Mouse (Mus musculus) gastrocnemius, adult 2 months (tissue): ENCODE results near the gene Pygb. TPM values are rescaled to one million over a fixed set of nuclear protein-coding genes. Genes with fewer than 3 reads are reported as not detected.
A peak's percentile ranks its signal among the peaks of the same experiment; 100 is the strongest.

ENCODE experiments used
- DNase-seq: peaks from one replicate; pipeline ENCODE4 v3.0.0; 2022
- H3K27ac ChIP-seq: fragments of 200-600 bp; 2 replicates; pipeline ENCODE4 v1.8.1; 2022; ENCODE audit warnings: mild to moderate bottlenecking
- H3K4me3 ChIP-seq: fragments of 200-600 bp; 2 replicates; pipeline ENCODE4 v1.8.1; 2022; ENCODE audit warnings: mild to moderate bottlenecking, moderate library complexity
- CTCF ChIP-seq: fragments of 200-600 bp; IDR thresholded peaks from 2 replicates; pipeline ENCODE4 v1.8.1; 2022; ENCODE audit warnings: antibody characterized with exemption, mild to moderate bottlenecking, moderate library complexity
- intact Hi-C: fragments of 180-260 bp; cut with DNase I; formaldehyde crosslinking; loops from one replicate; pipeline ENCODE4 v1.15.1; 2025
- total RNA-seq, 2 experiments: library from RNA; stranded (reverse); gene quantifications; 2 replicates each; pipeline ENCODE4 v1.2.3; 2021

The Pygb gene
- total RNA-seq, 2 experiments from 2014 or later: 4.9 to 5.5 TPM

DNA sequence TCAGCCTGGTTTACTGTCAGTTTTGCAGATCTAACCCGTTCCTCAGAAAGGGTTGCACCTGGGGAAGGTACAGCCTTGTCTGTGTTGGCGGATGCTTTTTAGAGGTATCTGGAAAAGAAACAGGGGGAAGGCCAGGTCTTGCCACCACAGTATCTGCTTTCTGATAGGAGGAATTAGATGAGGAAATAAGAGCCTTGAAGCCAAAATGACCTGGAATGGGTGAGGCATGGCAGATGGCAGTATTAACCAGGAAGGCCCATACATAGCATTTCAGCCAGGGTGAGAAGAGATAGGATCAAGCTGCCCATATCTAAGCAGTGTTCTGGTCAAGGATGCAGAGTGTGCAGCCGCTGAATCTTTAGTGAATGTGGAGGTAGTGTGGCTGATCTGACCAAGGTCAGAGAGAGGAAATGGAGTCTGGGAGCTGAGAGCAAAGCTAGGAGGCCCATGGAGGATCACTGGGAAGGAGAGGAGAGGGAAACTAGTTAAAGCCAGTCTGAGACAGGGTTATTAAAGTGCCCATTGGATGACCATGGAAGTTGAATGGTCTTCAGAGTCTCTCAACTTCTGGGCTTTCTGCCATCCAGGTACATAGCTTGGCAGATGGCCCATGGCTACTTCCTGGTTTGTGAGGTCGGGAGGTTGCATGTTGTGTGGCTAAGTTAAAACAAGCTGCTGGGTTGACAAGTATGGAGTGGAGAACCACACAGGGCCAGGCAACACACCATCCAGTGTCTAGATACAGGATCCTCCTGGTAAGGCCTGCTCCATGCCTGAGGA is 20.3 kb upstream of the Pygb start:
- no peak for TF ChIP-seq CTCF
- DNase-seq: no peak
- intact Hi-C loops: no loop called here
- Histone ChIP-seq H3K27ac (no peak overlapping the region), H3K4me3 (no peak overlapping the region)

DNA sequence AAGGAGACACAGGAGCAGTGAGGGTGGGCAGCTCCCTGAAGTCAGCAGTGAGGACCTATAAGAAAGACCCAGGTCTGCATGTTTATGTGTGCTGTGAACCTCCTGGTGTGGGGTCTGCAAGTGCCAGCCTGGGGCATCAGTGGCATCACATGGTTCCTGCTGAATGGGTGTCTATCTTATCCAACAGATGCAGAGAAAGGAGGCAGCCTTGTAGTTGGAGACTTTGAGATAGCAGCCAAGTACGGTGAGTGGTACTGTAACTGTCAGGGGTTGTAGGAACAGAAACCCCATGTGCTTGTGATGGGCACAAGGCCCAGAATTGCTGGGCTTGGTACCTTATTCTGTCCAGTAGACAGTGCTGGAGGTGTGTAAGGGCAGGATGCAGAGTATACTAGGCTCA is 17.9 kb upstream of the Pygb start:
- intact Hi-C loops: no loop called here
- H3K4me3 ChIP-seq: no peak overlapping the region
- TF ChIP-seq CTCF: no peak
- H3K27ac ChIP-seq: no peak overlapping the region
- no peak for DNase-seq

DNA sequence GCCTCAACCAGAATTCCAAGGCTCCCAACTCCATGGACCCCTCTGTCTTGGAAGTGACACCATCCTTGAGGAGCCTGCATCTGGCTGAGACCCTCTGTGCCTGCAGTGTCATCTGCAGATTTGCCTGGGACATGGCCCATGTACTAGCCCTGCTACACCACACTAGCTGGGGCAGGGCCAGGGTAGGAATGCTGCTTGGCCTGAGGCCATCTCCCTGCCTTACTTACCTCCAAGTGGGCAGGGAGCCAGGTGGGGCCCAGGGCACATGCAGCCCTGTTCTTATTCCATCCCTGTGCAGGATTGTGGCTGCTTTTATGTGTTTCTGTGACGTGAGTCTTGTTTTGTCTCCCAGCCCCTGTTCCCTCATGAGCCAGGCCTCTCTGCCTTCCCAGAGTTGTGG is 15.8 kb upstream of the Pygb start:
- Histone ChIP-seq H3K4me3 (no peak overlapping the region), H3K27ac (peak overlapping the region; percentile 46)
- peak; percentile 56 for DNase-seq
- intact Hi-C loops: no loop called here
- TF ChIP-seq CTCF: no peak

DNA sequence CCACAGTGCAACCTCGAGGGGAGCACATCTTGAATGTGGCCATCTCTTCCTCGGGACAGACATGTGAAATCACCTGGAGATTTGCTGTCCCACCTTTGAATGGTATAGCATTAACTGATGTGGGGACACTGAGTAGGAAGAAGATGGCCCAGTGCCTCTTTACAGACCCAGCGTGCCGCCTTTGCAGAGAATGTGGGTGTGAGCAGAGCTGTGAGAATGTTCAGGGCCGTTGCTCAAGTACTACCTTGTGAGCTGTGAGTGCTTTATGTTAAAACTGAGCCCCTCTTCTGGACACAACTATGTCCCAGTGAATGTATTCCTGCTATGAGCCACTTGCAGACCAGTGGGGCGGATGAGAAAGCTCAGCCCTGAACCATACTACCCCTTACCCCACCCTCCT is 15.4 kb upstream of the Pygb start:
- DNase-seq: no peak
- no peak overlapping the region for H3K4me3 ChIP-seq
- no peak for TF ChIP-seq CTCF
- intact Hi-C loops: no loop called here
- H3K27ac ChIP-seq: no peak overlapping the region

DNA sequence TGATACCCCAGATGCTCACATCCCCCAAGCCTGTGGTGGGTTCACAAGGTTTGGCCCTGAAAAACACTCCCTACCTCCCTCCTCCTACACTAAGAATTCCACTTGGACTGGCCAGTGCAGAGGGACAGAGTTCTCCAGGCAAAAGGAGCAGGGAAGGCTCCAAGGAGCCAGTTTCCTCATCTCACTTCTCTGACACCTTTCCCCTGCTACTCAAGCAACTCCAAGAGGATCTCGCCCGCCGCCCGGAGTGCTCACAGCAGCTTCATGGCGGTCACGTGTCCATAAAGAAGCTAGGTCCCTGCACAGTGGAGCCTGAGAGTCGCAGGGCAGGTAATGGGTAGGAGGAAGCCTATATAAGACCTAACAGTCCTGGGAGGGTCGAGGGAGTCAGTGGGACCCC is 14.5 kb upstream of the Pygb start:
- Histone ChIP-seq H3K4me3 (no peak overlapping the region), H3K27ac (no peak overlapping the region)
- intact Hi-C loops: no loop called here
- no peak for TF ChIP-seq CTCF
- DNase-seq: no peak

DNA sequence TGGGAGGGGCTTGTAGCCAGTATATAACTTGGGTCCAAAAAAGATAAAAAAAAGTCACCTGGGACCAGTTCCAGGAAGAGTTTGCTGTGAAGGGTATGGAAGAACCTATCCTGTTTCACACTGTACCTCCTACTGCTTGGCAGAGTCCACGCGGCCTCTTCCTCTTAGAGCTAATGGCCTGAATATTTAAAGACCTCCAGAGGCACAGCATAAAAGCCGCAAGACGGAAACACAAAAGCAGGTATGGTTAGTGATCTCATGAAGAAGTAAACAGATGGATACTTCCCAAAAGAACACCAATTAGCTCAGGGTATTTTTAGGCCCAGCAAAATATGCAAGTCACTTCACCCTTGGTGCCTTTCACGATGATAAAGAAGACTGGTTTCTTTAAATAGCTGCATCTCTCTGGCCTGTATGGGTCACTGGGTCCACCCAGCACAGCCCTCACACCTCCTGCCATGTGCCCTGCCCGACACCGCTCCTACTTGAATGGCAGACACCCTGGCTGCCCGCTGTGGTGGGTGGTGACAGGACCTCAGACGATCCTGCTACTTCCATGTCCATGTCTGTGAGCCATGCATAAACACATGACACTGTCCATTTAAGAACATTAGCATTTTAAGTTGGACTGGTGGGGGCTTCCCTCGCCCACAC is 13.9 kb upstream of the Pygb start:
- no peak for DNase-seq
- H3K4me3 ChIP-seq: no peak overlapping the region
- TF ChIP-seq CTCF: no peak
- intact Hi-C loops: no loop called here
- no peak overlapping the region for H3K27ac ChIP-seq

DNA sequence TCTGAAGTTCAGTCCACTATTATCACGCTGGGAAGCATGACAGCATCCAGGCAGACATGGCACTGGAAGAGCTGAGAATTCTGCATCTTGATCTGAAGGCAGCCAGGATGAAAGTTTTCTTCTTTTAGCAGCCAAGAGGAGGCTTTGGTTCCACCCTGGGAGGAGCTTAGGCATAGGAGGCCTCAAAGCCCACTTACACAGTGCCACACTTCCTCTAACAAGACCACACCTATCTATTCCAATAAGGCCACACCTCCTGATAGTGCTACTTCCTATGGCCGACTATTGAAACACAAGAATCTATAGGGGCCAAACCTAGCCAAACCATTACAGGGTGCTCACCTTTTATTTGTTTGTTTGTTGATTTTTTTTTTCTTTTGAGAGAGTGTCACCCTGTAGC is 3.7 kb upstream of the Pygb start:
- no peak for DNase-seq
- Histone ChIP-seq H3K27ac (no peak overlapping the region), H3K4me3 (no peak overlapping the region)
- intact Hi-C loops: no loop called here
- TF ChIP-seq CTCF: no peak

DNA sequence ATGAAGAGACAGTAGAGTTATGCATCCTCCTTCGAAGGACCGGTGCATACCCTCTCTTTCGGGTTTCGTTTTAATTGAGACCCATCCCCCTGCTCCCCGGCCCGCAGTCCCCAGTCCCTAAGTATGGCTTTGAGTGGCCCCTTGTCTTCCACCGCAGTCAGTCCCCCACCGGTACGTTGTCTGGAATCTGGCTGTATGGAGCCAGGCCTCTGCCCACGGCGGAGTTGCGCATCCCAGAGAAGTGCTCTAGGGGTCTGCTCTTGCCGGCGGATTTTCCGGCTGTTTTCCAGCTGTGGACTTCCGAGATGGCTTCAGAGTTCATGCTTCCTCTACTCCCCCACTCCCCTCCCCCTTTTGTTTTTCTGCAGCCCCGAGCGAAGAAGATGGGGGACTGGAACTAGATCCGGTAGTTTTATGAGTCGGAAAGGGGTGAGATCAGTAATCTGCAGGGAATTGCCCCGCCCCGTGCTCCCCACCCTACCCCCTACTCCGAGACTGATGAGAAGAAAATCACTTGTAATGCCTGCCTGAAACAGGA is 768 bp downstream of the Pygb start:
- peak overlapping the region; percentile 74 for H3K27ac ChIP-seq
- intact Hi-C loops: loop anchor here (5.0 kb wide), 1 partner anchor 35 kb away; no protein-coding TSS in a partner anchor
- peak overlapping the region; percentile 95 for H3K4me3 ChIP-seq
- DNase-seq: no peak
- no peak for TF ChIP-seq CTCF

DNA sequence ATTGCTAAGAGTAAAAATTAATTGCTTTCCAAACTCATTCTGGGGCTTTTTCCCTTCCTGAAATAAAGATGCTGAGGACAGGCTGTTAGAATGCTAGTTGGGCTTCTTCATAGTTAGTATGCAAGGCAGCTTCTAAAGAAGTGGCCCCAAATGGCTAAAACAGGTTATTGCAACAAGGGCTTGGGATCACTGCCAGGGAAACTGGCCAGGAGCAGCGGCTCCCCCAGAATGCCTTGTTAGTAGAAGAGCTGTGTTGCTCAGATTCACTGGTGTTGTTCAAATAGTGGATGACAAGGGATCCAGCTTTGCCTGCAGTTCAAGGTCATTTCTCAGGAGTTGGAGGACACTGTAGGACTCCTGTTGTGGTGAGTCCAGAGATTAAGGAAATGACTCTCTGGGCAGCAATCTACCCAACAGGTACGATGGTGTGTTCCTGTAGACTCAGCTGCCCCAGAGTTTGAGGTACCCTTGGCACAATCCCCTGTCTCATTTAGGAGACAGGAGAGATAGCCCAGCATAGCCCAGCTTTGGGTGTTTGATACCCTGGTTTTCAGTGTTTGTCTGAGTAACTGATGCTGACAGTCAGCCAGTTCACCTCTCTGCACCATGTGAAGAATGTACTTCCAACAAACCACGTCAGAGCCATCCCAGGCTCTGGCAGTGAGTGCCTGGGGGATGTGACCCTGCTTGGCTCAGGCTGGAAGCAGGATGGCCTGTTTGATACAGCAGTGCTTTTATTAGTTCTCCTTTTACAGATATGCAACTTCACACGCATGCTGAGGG is 2.4 kb downstream of the Pygb start:
- Histone ChIP-seq H3K27ac (0 out of 2 replicates have a peak overlapping the region, but pooled peaks have one; percentile 13), H3K4me3 (peak overlapping the region; percentile 13)
- TF ChIP-seq CTCF: peak; percentile 22; the same call in 1 of the 2 replicates
- DNase-seq: peak; percentile 85
- intact Hi-C loops: loop anchor here (5.0 kb wide), 1 partner anchor 37 kb away; no protein-coding TSS in a partner anchor

DNA sequence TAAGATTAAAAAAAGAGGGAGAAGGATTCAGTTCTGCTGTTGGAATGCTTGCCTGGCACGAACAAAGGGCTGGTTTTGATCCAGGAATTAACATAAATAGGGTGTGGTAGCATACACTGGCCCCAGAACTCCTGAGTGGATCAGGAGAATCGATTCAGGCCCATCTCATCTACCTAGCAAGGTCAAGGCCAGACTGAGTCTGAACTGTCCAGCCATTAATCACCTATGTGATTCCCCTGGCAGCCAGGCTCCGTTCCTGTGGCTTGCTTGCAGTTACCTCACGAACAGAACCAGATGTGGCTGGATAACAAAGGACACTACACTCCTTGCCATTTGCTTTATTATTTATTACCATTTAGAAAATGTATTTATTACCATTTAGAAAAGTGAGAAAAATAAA is 6.8 kb downstream of the Pygb start:
- no peak for DNase-seq
- H3K4me3 ChIP-seq: no peak overlapping the region
- intact Hi-C loops: no loop called here
- H3K27ac ChIP-seq: no peak overlapping the region
- no peak for TF ChIP-seq CTCF

DNA sequence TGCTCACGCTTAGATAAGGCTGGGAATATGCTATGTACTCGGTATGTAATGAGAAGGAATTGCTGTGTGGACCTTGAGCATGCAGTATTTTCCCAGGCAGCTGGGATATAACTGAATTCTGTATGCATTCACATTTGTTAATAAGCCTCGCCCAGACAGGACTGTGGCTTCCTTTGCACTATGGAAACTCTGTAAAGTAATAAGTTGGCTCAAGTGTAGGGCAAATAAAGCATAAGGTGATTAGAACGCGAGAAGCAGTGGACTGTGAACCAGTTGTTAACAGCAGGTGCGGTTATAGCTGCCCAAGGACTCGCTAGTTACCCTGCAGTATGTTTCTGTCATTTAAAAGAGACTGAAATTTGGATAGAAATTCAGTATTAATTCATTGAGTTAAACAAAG is 11.5 kb downstream of the Pygb start:
- Histone ChIP-seq H3K27ac (no peak overlapping the region), H3K4me3 (no peak overlapping the region)
- TF ChIP-seq CTCF: no peak
- DNase-seq: no peak
- intact Hi-C loops: no loop called here

DNA sequence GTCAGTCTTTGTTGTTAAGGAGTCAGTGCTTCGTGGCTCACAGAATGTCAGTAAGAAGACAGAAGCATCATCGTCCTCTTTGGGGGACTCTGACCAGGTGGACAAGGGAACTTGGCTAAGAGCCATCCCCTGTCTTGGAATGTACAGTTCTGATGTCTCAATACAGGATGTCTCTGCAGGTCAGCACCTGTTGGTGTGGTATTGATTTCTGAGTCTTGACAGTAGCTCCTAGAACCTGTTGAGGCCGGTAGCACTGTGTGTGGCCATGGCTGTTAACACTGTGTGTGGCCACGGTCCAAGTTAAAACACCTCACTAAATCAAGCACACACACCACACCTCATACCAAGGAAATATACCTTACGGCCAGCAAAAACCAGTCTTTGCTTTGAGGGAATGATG is 14.1 kb downstream of the Pygb start:
- Histone ChIP-seq H3K4me3 (no peak overlapping the region), H3K27ac (no peak overlapping the region)
- TF ChIP-seq CTCF: no peak
- no peak for DNase-seq
- intact Hi-C loops: no loop called here

DNA sequence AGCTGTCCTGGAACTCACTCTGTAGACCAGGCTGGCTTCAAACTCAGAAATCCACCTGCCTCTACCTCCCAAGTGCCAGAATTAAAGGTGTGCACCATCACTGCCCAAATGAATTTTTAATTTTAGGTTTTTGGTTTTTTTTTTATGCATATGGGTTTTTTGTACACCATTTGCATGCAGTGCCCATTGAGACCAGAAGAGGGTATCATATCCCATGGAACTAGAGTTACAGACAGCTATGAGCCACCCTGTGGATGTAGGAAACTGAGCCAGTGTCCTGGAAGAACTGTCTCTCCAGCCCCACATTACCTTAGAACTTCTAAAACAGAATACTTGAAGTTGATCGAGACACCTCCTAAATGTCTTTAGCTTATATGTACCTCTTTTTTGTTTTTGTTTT is 16.5 kb downstream of the Pygb start:
- TF ChIP-seq CTCF: peak; percentile 63
- H3K4me3 ChIP-seq: no peak overlapping the region
- H3K27ac ChIP-seq: no peak overlapping the region
- intact Hi-C loops: loop anchor here (2.0 kb wide), 1 partner anchor 198 kb away; no protein-coding TSS in a partner anchor
- no peak for DNase-seq
